Mouse (Mus musculus): ENCODE data around the gene Cfap97d1.
"Not testable (repeated sequence)": the region's sequence is repeated elsewhere in the genome, so short reads cannot be mapped to it uniquely, and the experiment has no call there.

Gene Cfap97d1

GRCm38 (mm10) chr11:101974181-101974580 is 9.9 kb upstream of the Cfap97d1 start:
- no peak for DNase-seq

- no peak for DNase-seq
Observed at GRCm38 (mm10) chr11:101974923-101975322, 9.2 kb upstream of the Cfap97d1 start.

GRCm38 (mm10) chr11:101976949-101977348 is 7.1 kb upstream of the Cfap97d1 start:
- DNase-seq = no peak

GRCm38 (mm10) chr11:101979140-101979539 is 4.9 kb upstream of the Cfap97d1 start:
- DNase-seq = no peak

GRCm38 (mm10) chr11:101980603-101981157 is 3.4 kb upstream of the Cfap97d1 start:
- no peak for DNase-seq

GRCm38 (mm10) chr11:101981850-101982249 is 2.2 kb upstream of the Cfap97d1 start:
- DNase-seq = peak; percentile 37

- DNase-seq = no peak
Observed at GRCm38 (mm10) chr11:101982981-101983411, 1.1 kb upstream of the Cfap97d1 start.

GRCm38 (mm10) chr11:101983431-101983921 is 603 bp upstream of the Cfap97d1 start:
- DNase-seq = no peak

- not testable (repeated sequence) for DNase-seq
Observed at GRCm38 (mm10) chr11:101985450-101985849, 1.4 kb downstream of the Cfap97d1 start.

GRCm38 (mm10) chr11:101985990-101986389 is 1.9 kb downstream of the Cfap97d1 start:
- DNase-seq = peak; percentile 83

GRCm38 (mm10) chr11:101986913-101987312 is 2.8 kb downstream of the Cfap97d1 start, which contains the start of gene Dusp3:
TSS of gene Dusp3 (minus strand) at chr11:101987013.
- DNase-seq = no peak

GRCm38 (mm10) chr11:101990244-101990643 is 6.2 kb downstream of the Cfap97d1 start:
- peak; percentile 66 for DNase-seq

- no peak for DNase-seq
Observed at GRCm38 (mm10) chr11:101991813-101992212, 7.7 kb downstream of the Cfap97d1 start.

GRCm38 (mm10) chr11:101992411-101992810 is 8.3 kb downstream of the Cfap97d1 start:
- peak; percentile 44 for DNase-seq

GRCm38 (mm10) chr11:101994100-101994499 is 10.0 kb downstream of the Cfap97d1 start:
- no peak for DNase-seq

- no peak for DNase-seq
Observed at GRCm38 (mm10) chr11:101995938-101996337, 11.9 kb downstream of the Cfap97d1 start.

GRCm38 (mm10) chr11:101998258-101998657 is 14.2 kb downstream of the Cfap97d1 start:
- DNase-seq = no peak

GRCm38 (mm10) chr11:101999466-101999865 is 15.4 kb downstream of the Cfap97d1 start:
- no peak for DNase-seq

- no peak for DNase-seq
Observed at GRCm38 (mm10) chr11:102004251-102004650, 20.2 kb downstream of the Cfap97d1 start.

- DNase-seq = no peak
Observed at GRCm38 (mm10) chr11:102006271-102006670, 22.2 kb downstream of the Cfap97d1 start.

GRCm38 (mm10) chr11:102006688-102007087 is 22.6 kb downstream of the Cfap97d1 start:
- no peak for DNase-seq

- DNase-seq = no peak
Observed at GRCm38 (mm10) chr11:102008372-102008771, 24.3 kb downstream of the Cfap97d1 start.

GRCm38 (mm10) chr11:102008954-102009637 is 25.0 kb downstream of the Cfap97d1 start:
- DNase-seq = no peak

GRCm38 (mm10) chr11:102010140-102010539 is 26.1 kb downstream of the Cfap97d1 start:
- DNase-seq = peak; percentile 37

Data from right cerebral cortex, postnatal 25 days (tissue).